Comparison of ENCODE assay signal across 11 mouse cellular contexts in genomic region chr16:30155486-30156246, GRCm38 (mm10).
DNase-seq lines count a peak whose midpoint lies in the region; ATAC-seq lines count a peak whose summit lies in the region.
"Had no signal": no experiment of that assay in that cellular context is flagged by ENCODE, and none has a peak within 500 bp of the region (broad histone marks: within the 10 kb centered on the region; RNA-seq: fewer than 3 reads in every experiment).

No protein-coding gene starts in this region.

- no peak for DNase-seq in kidney, postnatal 14 days
- peak; percentile 41 for DNase-seq in forebrain, embryonic 10.5 days (ENCODE audit: extremely low spot score, low spot score)
- peak; percentile 77 for DNase-seq in limb, embryonic 11.5 days (ENCODE audit: low spot score)
- peak; percentile 35 for DNase-seq in retina, embryonic 14.5 days (ENCODE audit: low spot score)
- DNase-seq in layer of hippocampus, postnatal 14 days (ENCODE audit: low spot score in 2 of 2): no peak
- DNase-seq in layer of hippocampus, adult 9-11 months: no peak
- no peak for DNase-seq in spleen, postnatal 10 days (ENCODE audit: low spot score in 2 of 2)
- DNase-seq: adrenal gland, adult 2 months; lung, postnatal 4 days had no signal

- no peak overlapping the region for H3K4me2 ChIP-seq in kidney, embryonic 16.5 days (replicated peaks; ENCODE audit: low read depth, low read length)
- peak overlapping the region; percentile 10 for H3K4me2 ChIP-seq in limb, embryonic 11.5 days (ENCODE audit: low read depth, severe bottlenecking)

- no peak overlapping the region for H3K9ac ChIP-seq in kidney, embryonic 16.5 days (replicated peaks; ENCODE audit: low read length)
- H3K9ac ChIP-seq in limb, embryonic 11.5 days (ENCODE audit: low read length): no peak overlapping the region

- WGBS in kidney, embryonic 16.5 days: 28% methylated on average over 5 of the region's 6 CpGs
- WGBS in forebrain, embryonic 10.5 days: 9% methylated on average over 6 of the region's 6 CpGs
- 4% methylated on average over 6 of the region's 6 CpGs for WGBS in limb, embryonic 11.5 days

- peaks cover 21% of the 10 kb centered on the region for H3K4me1 ChIP-seq in kidney, embryonic 16.5 days (ENCODE audit: insufficient read depth, low read length)
- peaks cover 44% of the 10 kb centered on the region for H3K4me1 ChIP-seq in forebrain, embryonic 10.5 days
- H3K4me1 ChIP-seq in limb, embryonic 11.5 days (ENCODE audit: control insufficient read depth, insufficient read depth, low read length): peaks cover 24% of the 10 kb centered on the region

- no peaks in the 10 kb centered on the region for H3K36me3 ChIP-seq in kidney, embryonic 16.5 days (ENCODE audit: insufficient read depth, low read length)
- no peaks in the 10 kb centered on the region for H3K36me3 ChIP-seq in forebrain, embryonic 10.5 days (replicated peaks)
- no peaks in the 10 kb centered on the region for H3K36me3 ChIP-seq in limb, embryonic 11.5 days (ENCODE audit: control insufficient read depth, insufficient read depth, low read length)

- H3K4me3 ChIP-seq in kidney, embryonic 16.5 days (ENCODE audit: low read length): no peak overlapping the region
- H3K4me3 ChIP-seq in forebrain, embryonic 10.5 days: no peak overlapping the region; the same call in 1 of the 2 replicates
- no peak overlapping the region for H3K4me3 ChIP-seq in limb, embryonic 11.5 days (ENCODE audit: low read depth, low read length)

- 0 out of 2 replicates have a peak, but pooled peaks have one; percentile 31 for ATAC-seq in kidney, embryonic 16.5 days (ENCODE audit: low FRiP score, low TSS enrichment)
- peak; percentile 69 for ATAC-seq in limb, embryonic 11.5 days (ENCODE audit: insufficient number of reproducible peaks, low FRiP score, low TSS enrichment, low read depth)

- H3K27me3 ChIP-seq in kidney, embryonic 16.5 days (ENCODE audit: insufficient read depth, low read length): 0 out of 2 replicates have a peak, but pooled peaks cover 3% of the 10 kb centered on the region
- H3K27me3 ChIP-seq in forebrain, embryonic 10.5 days (ENCODE audit: poor library complexity, severe bottlenecking): peaks cover 48% of the 10 kb centered on the region
- H3K27me3 ChIP-seq in limb, embryonic 11.5 days (ENCODE audit: control insufficient read depth, insufficient read depth, low read length): no peaks in the 10 kb centered on the region

- H3K9me3 ChIP-seq in kidney, embryonic 16.5 days (ENCODE audit: low read length): no peaks in the 10 kb centered on the region
- peaks cover 7% of the 10 kb centered on the region; the same call in 1 of the 2 replicates for H3K9me3 ChIP-seq in forebrain, embryonic 10.5 days
- H3K9me3 ChIP-seq in limb, embryonic 11.5 days (ENCODE audit: control insufficient read depth, low read length): no peaks in the 10 kb centered on the region

- H3K27ac ChIP-seq in kidney, embryonic 16.5 days (ENCODE audit: low read length): no peak overlapping the region
- peak overlapping the region; percentile 62 for H3K27ac ChIP-seq in forebrain, embryonic 10.5 days
- peak overlapping the region; percentile 65 for H3K27ac ChIP-seq in limb, embryonic 11.5 days (replicated peaks; ENCODE audit: low read depth, low read length)
- H3K27ac ChIP-seq: kidney, postnatal 0 days had no signal

Comparison
In these comparisons a context has a peak if more than half of its experiments do, and no peak if none do; other contexts are left out.
1. DNase-seq: peak in forebrain, embryonic 10.5 days (single experiment), limb, embryonic 11.5 days (single experiment) and retina, embryonic 14.5 days (single experiment); none in kidney, postnatal 14 days (single experiment), layer of hippocampus, postnatal 14 days (0 of 2), layer of hippocampus, adult 9-11 months (single experiment) and spleen, postnatal 10 days (0 of 2).